Mouse (Mus musculus): ENCODE data around the gene Ctnnbip1. TPM values are rescaled to one million over a fixed set of nuclear protein-coding genes. Genes with fewer than 3 reads are reported as not detected.

Gene Ctnnbip1
- polyA plus RNA-seq, 1 experiment, result 19.9 TPM

DNA sequence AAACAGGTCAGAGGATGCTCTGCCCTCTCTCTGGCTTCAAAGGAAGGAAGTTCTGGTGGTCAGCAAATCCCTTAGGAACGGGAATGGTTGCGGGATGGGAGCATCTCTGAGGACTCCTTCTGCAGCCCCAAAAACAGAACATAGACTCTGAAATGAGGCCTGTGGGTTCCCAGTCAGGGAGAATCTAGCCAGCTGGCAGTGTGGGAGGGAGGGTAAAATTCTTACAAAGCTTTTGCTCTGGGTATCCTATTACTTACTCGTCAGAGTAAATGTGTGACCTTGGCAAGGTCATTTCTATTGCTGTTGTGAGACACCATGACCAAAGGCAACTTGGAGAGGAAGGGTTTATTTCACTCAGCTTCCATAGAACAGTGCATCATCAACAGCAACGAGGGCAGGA, 43.4 kb downstream of the Ctnnbip1 start:
- no peak for TF ChIP-seq MYOD1 (IDR thresholded peaks at IDR 0.05; ENCODE audit: control insufficient read depth in 1 of 3, insufficient read length in 2 of 3, low read depth in 2 of 3)
- no peak for TF ChIP-seq TCF3 (IDR thresholded peaks at IDR 0.05; ENCODE audit: insufficient read length, low read depth)
- no peak for TF ChIP-seq SRF (IDR thresholded peaks at IDR 0.05; ENCODE audit: control insufficient read depth, insufficient read length, low read depth)
- TF ChIP-seq POLR2AphosphoS2 (IDR thresholded peaks at IDR 0.05; ENCODE audit: insufficient read length, low read depth), result no peak
- no peak for TF ChIP-seq POLR2A (IDR thresholded peaks at IDR 0.05; ENCODE audit: insufficient read length, low read depth)
- no peak for TF ChIP-seq REST (IDR thresholded peaks at IDR 0.05; ENCODE audit: insufficient read depth, insufficient read length)
- TF ChIP-seq TCF12 (IDR thresholded peaks at IDR 0.05; ENCODE audit: insufficient read depth, poor library complexity, severe bottlenecking), result no peak
- TF ChIP-seq MYOG (IDR thresholded peaks at IDR 0.05; ENCODE audit: control insufficient read depth in 1 of 3, insufficient read depth in 1 of 3, insufficient read length in 2 of 3, low read depth in 2 of 3), result no peak

GRCm38 (mm10) chr4:149561986-149562904, 44.2 kb downstream of the Ctnnbip1 start:
- Histone ChIP-seq H3K27me3 (ENCODE audit: control insufficient read depth, insufficient read depth, insufficient read length) (no peaks in the 10 kb centered on the region), H3ac (ENCODE audit: control insufficient read depth, insufficient read length) (no peak overlapping the region), H3K4me2 (ENCODE audit: low read depth) (no peak overlapping the region), H3K36me3 (ENCODE audit: control insufficient read depth, insufficient read depth) (no peaks in the 10 kb centered on the region), H3K4me3 (no peak overlapping the region), H3K79me2 (ENCODE audit: control insufficient read depth, insufficient read depth) (no peaks in the 10 kb centered on the region)
- no peak for TF ChIP-seq TCF3 (IDR thresholded peaks at IDR 0.05; ENCODE audit: insufficient read length, low read depth)
- no peak for TF ChIP-seq MYOG (IDR thresholded peaks at IDR 0.05; ENCODE audit: control insufficient read depth in 1 of 3, insufficient read depth in 1 of 3, insufficient read length in 2 of 3, low read depth in 2 of 3)
- TF ChIP-seq E2F4 (IDR thresholded peaks at IDR 0.05; ENCODE audit: insufficient read depth), result no peak
- no peak for TF ChIP-seq REST (IDR thresholded peaks at IDR 0.05; ENCODE audit: insufficient read depth, insufficient read length)
- TF ChIP-seq POLR2AphosphoS2 (IDR thresholded peaks at IDR 0.05; ENCODE audit: insufficient read length, low read depth), result no peak
- TF ChIP-seq MAX (IDR thresholded peaks at IDR 0.05; ENCODE audit: low read depth), result no peak
- TF ChIP-seq SRF (IDR thresholded peaks at IDR 0.05; ENCODE audit: control insufficient read depth, insufficient read length, low read depth), result no peak
- TF ChIP-seq CEBPB (IDR thresholded peaks at IDR 0.05; ENCODE audit: insufficient read depth, poor library complexity, severe bottlenecking), result no peak
- no peak for TF ChIP-seq MYOD1 (IDR thresholded peaks at IDR 0.05; ENCODE audit: control insufficient read depth in 1 of 3, insufficient read length in 2 of 3, low read depth in 2 of 3)
- no peak for TF ChIP-seq POLR2A (IDR thresholded peaks at IDR 0.05; ENCODE audit: insufficient read length, low read depth)
- TF ChIP-seq USF1 (IDR thresholded peaks at IDR 0.05; ENCODE audit: low read depth), result no peak
- TF ChIP-seq TCF12 (IDR thresholded peaks at IDR 0.05; ENCODE audit: insufficient read depth, poor library complexity, severe bottlenecking), result no peak

More for the DNA sequence above, 43.4 kb downstream of the Ctnnbip1 start:
- Histone ChIP-seq H3K79me2 (ENCODE audit: control insufficient read depth, insufficient read depth) (no peaks in the 10 kb centered on the region), H3ac (ENCODE audit: control insufficient read depth, insufficient read length) (no peak overlapping the region), H3K4me2 (ENCODE audit: low read depth) (no peak overlapping the region), H3K4me3 (no peak overlapping the region), H3K36me3 (ENCODE audit: control insufficient read depth, insufficient read depth) (no peaks in the 10 kb centered on the region), H3K27me3 (ENCODE audit: control insufficient read depth, insufficient read depth, insufficient read length) (no peaks in the 10 kb centered on the region)

GRCm38 (mm10) chr4:149562905-149563347, 44.9 kb downstream of the Ctnnbip1 start:
- no peak overlapping the region for H3K4me2 ChIP-seq (ENCODE audit: low read depth)
- H3K27me3 ChIP-seq (ENCODE audit: control insufficient read depth, insufficient read depth, insufficient read length), result no peaks in the 10 kb centered on the region
- H3ac ChIP-seq (ENCODE audit: control insufficient read depth, insufficient read length), result no peak overlapping the region
- no peak for TF ChIP-seq REST (IDR thresholded peaks at IDR 0.05; ENCODE audit: insufficient read depth, insufficient read length)
- no peak for TF ChIP-seq CEBPB (IDR thresholded peaks at IDR 0.05; ENCODE audit: insufficient read depth, poor library complexity, severe bottlenecking)
- no peak for TF ChIP-seq TCF3 (IDR thresholded peaks at IDR 0.05; ENCODE audit: insufficient read length, low read depth)
- no peak for TF ChIP-seq MYOG (IDR thresholded peaks at IDR 0.05; ENCODE audit: control insufficient read depth in 1 of 3, insufficient read depth in 1 of 3, insufficient read length in 2 of 3, low read depth in 2 of 3)
- TF ChIP-seq POLR2AphosphoS2 (IDR thresholded peaks at IDR 0.05; ENCODE audit: insufficient read length, low read depth), result no peak
- TF ChIP-seq MYOD1 (IDR thresholded peaks at IDR 0.05; ENCODE audit: control insufficient read depth in 1 of 3, insufficient read length in 2 of 3, low read depth in 2 of 3), result no peak
- no peak for TF ChIP-seq E2F4 (IDR thresholded peaks at IDR 0.05; ENCODE audit: insufficient read depth)
- TF ChIP-seq SRF (IDR thresholded peaks at IDR 0.05; ENCODE audit: control insufficient read depth, insufficient read length, low read depth), result no peak
- TF ChIP-seq POLR2A (IDR thresholded peaks at IDR 0.05; ENCODE audit: insufficient read length, low read depth), result no peak
- TF ChIP-seq MAX (IDR thresholded peaks at IDR 0.05; ENCODE audit: low read depth), result no peak
- TF ChIP-seq TCF12 (IDR thresholded peaks at IDR 0.05; ENCODE audit: insufficient read depth, poor library complexity, severe bottlenecking), result no peak
- TF ChIP-seq USF1 (IDR thresholded peaks at IDR 0.05; ENCODE audit: low read depth), result no peak
- H3K36me3 ChIP-seq (ENCODE audit: control insufficient read depth, insufficient read depth), result no peaks in the 10 kb centered on the region
- no peak overlapping the region for H3K4me3 ChIP-seq
- no peaks in the 10 kb centered on the region for H3K79me2 ChIP-seq (ENCODE audit: control insufficient read depth, insufficient read depth)

GRCm38 (mm10) chr4:149563941-149564361, 45.9 kb downstream of the Ctnnbip1 start:
- no peak overlapping the region for H3K4me2 ChIP-seq (ENCODE audit: low read depth)
- no peak for TF ChIP-seq SRF (IDR thresholded peaks at IDR 0.05; ENCODE audit: control insufficient read depth, insufficient read length, low read depth)
- no peaks in the 10 kb centered on the region for H3K36me3 ChIP-seq (ENCODE audit: control insufficient read depth, insufficient read depth)
- no peak overlapping the region for H3K4me3 ChIP-seq
- no peaks in the 10 kb centered on the region for H3K27me3 ChIP-seq (ENCODE audit: control insufficient read depth, insufficient read depth, insufficient read length)
- no peaks in the 10 kb centered on the region for H3K79me2 ChIP-seq (ENCODE audit: control insufficient read depth, insufficient read depth)
- no peak overlapping the region for H3ac ChIP-seq (ENCODE audit: control insufficient read depth, insufficient read length)
